Mouse (Mus musculus) left cerebral cortex, adult 11 months (tissue): ENCODE data around the gene Ccdc63.
"Not testable (repeated sequence)": the region's sequence is repeated elsewhere in the genome, so short reads cannot be mapped to it uniquely, and the experiment has no call there.

Experiments
- DNase-seq: peaks from one replicate; pipeline ENCODE4 v3.0.0; 2022; ENCODE audit warnings: low spot score

The Ccdc63 gene

DNA sequence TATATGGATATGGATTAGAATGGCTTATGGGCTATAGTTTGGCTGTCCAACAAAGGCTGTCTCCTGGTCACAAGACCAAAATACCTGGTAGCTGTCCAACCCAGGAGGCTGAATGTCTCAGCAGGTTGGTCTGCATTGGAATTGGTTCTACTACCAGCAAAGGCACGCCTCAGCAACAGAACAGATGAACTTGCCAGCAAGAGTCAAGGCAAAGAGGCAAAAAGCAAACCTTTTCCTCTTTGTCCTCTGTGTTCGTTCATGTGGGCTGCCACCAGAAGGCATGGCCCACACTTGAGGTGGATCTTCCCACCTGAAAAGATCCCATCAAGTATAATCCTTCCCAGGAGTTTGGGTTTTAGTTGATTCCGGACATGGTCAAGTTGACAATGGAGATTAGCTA lies at the start of gene Ccdc63:
Gene Ccdc63 (minus strand): TSS at position 101 of the 400 bp plus-strand sequence.
- no peak for DNase-seq

DNA sequence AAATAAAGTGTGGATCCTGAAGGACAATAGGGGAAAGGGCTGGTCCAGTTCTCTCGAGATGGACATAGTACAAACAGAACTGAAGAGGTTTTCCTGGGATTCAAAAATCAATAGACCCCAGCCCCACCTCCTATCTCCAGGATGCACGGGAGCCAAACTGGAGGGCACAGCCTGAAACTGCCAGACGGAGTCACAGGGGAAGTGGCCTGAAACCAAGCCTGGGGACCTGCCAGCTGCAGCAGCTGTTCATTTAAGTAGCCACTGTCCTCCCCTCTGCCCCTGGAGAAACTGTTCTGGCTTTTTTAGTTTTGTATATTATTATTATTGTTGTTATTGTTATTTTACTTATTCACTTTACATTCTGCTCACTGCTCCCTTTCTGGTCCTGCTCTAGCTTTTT lies 48.5 kb upstream of the Ccdc63 start:
- no peak for DNase-seq

DNA sequence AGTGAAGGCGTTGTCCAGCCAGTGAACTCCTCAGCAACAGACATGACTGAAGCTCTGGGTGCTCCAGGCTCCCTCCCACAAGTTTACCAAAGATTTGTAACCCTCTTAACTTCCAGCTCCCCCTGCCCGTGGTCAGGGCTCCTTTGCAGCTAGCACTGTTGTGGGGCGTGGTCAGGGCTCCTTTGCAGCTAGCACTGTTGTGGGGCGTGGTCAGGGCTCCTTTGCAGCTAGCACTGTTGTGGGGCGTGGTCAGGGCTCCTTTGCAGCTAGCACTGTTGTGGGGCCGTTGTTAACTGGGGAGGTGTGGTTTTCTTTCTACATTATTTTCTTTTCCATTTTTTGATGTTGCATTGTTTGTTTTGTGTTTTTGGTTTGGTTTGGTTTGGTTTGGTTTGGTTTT lies 44.2 kb upstream of the Ccdc63 start:
- not testable (repeated sequence) for DNase-seq

DNA sequence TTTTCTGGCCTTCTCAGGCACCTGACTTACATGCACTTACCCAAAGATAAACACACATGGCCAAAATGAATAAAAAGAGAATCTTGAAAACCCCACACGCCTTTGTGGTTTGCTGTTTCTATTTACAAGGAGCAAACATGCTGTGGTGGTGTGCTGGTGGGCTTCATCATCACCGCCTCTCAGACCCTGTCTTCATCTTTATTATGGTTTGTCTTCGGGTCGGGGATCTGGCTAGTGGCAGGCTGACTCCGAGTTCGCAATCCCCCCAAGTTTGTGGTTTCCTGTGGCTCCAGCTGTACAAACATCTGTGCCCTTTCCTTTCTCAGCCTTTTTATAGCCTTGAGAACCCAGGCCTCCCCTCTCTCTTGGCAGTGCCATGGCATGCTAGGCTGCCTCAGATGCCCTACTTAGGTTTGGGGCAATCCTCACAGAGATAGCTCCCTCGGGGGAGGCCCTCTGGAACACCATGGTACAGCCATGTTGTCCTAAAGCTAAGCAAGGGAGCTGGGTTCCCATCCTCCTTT lies 43.7 kb upstream of the Ccdc63 start:
- no peak for DNase-seq

DNA sequence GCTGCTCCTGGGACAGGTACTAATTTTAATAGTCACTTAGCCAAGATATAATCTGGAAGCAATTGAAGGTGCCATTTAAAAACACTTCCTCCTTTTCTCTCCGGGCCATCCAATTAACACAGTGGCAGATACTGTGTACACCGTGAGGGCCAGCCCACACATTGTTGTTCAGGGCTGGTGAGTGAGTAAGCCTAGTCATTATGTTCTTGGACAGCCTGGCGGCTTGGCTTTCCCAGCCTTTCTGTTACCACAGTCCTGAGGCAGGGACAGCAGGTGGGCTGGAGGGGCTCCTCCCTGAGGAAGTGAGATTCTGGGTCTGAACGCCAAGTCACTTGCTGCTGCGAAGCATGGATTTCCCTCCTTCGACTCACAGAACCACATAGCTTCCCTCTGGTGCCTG lies 39.0 kb upstream of the Ccdc63 start:
- DNase-seq: no peak

DNA sequence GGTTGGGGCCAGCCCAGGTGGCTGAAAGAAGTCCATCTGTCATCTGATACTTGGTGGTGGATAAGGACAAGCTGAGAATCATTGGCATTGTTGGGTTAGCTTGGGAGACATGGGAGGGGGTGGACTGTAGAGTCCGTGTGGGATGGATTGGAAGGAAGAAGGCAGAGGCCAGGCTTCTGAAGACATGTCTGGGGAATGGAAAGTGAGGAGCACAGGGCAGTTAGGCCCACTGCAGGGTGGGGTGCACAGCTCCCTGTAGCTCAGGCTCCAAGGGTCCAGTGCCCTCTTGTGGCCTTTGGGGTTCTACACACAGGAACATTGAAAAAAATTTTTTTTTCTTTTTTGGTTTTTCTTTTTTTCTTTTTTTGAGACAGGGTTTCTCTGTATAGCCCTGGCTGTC lies 35.8 kb upstream of the Ccdc63 start:
- DNase-seq: no peak

DNA sequence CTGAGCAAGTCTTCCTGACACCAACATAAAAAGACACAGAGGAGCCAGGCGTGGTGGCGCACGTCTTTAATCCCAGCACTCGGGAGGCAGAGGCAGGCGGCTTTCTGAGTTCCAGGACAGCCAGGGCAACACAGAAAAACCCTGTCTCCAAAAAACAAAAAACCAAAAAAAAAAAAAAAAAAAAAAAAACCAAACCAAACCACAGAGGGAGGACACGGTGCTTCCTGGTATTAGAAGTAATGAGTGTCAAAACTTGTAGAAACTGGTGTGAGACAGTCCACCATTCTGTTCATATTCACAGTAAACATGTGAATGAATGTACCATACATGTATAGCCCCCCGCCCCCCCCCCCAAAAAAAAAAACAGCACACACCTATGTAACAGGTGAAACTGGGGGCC lies 35.3 kb upstream of the Ccdc63 start:
- DNase-seq: no peak

DNA sequence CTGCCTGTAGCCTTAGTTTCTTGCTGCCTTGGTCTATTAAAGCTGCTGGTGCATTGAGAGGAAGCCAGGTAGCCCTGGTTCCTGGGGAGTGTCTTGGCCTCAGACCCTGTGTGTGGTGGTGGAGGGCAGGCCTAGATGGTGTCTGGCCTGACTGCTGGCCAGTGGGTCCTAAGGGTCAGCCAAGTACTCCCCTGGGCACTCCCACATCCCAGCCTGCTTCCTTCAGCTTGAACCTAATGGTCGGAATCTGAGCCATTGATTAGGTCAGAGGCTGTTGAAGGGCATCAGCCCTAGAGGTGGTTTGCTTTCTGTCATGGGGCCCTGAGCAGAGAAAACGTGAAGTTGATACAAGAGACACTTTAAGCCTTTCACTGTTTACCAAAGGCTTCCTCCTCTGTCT lies 34.8 kb upstream of the Ccdc63 start:
- DNase-seq: no peak

DNA sequence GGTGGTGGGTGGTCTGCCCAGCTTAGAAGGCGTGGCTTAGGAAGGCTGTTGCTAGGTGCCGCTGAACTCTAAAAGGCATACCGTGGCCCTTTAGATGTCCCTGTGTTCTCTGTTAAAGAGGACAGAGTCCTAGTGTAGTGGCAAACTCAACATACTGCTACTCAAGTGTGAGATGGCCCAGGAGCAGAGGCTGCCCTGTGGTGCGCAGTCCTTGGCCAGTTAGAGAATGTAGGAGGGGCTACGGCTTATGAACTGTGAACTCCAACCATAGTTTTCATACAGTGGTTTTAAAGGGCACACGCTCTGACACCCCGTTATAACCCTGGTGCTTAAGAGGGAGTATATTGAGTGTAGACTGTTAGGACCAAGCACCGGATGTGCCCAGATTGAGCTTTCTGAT lies 30.4 kb upstream of the Ccdc63 start:
- DNase-seq: no peak

DNA sequence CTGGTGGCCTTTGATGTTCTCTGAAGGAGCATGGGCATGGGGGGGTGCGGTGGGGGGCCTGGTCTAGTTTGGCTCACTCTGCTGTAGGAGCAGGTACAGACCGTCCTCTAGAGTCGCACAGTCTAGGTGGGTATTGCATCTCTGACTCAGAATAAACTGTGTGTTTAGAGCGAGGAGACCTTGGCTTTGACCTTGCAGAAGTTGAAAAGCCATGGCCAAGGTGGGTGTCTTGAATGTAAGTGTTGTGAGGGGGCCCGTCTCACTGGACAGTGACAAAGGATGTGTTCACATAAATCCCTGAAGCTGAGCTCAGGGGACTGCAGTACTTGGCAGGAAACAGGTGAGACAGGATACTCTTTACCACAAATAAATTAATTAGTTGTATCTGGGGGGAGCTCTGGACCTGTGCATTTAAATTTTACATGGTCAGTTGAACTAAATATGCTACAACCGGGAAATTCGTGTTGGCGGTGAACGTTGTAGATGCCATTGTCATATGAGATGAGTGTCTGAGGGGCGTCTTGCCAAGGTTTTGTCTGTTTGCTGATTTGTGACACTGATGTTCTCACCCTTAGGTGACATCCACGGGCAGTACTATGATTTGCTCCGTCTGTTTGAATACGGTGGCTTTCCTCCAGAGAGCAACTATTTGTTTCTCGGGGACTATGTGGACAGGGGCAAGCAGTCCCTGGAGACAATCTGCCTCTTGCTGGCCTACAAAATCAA lies 27.9 kb upstream of the Ccdc63 start:
- no peak for DNase-seq

DNA sequence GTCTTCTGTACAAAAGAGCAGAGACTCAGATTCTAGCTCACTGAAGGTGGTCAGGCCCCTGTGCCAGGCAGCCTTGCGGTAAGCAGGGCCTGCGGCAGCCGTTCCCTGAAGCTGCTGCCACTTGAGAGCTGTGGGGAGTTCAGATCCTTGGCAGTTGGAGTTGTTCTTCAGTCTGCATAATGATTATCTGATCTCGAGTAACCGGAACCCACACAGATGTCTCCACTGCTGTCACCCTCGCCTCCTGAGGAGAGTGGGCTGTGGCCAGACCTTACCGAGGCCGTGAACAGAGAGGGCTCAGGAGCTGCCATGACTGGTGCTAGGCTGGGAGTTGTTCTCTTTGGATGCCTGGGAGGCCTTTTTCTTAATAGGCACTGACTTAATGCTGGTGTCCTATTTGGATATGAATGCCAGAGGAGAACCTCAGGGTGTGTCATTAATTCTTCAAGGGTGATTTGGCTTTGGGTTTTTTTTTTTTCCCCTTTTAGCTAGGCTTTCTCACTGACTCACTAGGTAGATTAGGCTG lies 26.1 kb upstream of the Ccdc63 start:
- no peak for DNase-seq

DNA sequence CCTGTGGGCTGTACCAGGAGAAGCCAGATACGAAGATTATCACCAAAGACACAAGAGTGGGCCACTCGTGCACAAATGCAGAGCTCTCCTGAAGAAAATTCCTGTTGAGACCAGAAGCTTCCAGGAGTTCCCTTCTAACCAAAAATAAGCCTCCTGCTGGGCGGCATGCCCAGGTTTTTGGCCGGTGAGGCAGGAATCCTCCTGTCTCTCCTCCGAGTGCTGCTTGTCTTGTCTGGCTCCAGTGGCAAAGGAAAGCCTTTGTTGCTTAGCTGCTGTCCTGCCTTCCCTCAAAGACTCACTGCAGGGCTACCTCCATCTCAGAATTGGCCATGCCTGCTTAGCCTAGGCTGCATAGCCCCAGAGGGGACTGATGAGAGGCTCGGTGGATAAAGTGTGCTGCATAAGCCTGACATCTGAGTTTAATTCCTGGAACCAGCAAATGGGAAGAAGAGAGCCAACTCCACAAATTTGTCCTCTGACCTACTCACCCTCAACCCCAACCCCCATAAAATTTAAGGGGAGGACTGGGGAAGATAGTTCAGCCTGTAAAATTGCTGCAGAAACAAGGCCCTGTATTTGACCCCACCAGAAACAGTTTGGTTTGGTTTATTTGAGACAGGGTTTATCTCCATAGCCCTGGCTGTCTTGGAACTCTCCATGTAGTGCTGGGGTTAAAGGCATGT lies 24.8 kb upstream of the Ccdc63 start:
- no peak for DNase-seq

DNA sequence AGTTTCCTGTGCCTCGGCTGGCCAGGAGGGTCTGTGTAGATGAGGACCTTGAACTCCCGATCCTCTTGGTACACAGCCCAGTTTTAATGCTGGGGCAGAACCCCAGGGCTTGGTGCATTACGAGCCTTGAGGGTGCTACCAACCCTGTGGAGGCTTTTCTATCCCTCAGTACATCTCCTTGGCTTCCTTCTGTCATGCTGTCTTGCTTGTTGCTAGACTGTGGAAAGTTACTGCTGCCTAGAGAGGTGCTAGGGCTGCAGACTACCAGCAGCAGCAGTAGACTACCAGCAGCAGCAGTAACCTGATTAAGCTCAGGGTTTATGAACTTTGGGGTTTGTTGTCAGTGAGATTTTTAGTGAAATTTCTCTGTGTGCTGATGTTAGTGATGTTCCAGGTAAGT lies 23.4 kb upstream of the Ccdc63 start:
- DNase-seq: no peak

DNA sequence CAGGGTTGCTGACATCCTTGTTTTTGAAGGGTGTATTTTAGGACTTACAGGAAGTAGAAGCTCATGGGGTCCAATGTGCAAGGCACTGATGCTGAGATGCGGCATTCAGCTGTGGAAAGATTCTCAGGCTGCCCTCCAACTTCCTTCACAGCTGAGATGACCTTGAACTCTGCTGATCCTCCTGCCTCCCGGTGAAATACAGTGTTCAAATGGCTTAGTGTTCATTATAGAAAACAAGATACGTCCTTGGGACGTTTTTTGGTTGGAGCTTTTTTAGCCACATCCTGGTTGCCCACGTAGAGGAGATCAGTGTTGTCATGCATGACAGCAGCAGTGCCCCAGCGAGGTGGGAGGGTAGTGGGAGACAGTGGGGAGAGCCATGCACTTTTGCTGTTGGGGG lies 22.6 kb upstream of the Ccdc63 start:
- no peak for DNase-seq

DNA sequence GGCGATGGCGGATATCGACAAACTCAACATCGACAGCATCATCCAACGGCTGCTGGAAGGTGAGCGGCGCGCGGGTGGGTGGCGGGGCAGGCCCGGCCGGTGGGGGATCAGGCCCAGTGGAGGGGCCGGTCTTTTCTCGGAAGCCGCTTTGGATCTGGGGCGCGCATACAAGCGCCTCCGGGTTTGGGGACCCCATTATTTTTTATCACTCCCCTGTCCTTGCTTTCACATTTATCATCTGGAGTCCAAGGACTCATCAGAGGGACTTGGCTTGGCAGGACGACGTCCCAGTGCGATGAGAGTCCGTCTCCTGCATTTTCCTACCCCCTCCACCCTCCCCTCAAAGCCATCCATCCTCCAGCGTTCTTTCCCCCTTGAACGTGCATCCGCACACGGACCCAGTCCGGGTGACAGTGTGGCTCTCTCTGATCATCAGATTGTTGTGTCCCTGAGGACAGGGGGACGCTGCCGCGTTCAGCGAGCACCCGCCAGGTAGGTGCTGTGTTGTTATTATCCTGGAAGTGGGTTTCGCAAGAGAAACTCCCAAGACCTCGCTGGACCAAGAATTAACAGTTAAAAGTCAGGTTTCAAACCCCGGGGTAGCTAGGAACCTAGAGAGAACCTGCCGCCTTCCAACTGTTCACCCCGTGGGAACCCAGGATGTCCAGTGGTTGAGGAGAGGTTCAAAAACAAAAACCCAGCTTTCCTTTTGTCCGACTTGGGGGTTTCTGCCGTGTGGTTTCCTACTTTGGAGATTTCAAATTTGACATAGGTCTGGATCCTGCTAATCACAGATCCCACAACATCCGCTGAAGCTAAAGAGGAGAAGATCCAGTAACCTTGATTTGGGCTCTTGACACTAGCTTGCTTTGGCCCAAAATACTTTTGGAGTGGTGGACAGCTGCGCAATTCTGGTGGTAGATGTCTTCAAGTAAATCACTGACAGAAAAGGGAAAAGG lies 18.2 kb upstream of the Ccdc63 start:
- DNase-seq: no peak

DNA sequence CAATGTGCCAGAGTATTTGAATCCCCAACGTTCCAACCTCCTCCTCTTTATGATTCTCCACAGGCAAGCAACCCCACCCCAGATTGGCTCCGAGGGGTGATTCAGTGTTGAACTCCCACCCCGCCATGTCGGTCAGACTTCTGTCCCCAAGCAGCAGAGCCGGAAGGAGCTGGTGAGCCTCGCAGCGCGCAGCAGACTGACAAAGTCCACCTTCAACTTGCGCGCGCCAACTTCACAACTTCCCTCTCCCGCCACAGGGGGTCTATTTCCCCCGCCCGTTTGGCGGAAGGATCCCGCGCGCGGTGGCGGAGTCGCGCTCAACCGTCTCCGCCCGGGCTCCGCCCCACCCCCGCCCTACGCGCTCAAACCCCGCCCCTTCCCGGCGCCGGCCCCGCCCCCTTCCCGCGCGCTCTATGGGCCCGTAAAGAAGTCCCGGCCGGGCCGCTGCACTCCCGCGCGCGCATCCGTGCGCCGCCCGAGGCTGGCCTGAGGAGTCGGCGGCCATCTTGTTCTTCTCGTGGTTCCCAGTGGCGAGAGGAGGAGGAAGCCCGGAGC lies 17.3 kb upstream of the Ccdc63 start, which contains the start of gene Ppp1cc:
Gene Ppp1cc (plus strand): TSS at position 452 of the 555 bp plus-strand sequence.
- DNase-seq: peak; percentile 79

DNA sequence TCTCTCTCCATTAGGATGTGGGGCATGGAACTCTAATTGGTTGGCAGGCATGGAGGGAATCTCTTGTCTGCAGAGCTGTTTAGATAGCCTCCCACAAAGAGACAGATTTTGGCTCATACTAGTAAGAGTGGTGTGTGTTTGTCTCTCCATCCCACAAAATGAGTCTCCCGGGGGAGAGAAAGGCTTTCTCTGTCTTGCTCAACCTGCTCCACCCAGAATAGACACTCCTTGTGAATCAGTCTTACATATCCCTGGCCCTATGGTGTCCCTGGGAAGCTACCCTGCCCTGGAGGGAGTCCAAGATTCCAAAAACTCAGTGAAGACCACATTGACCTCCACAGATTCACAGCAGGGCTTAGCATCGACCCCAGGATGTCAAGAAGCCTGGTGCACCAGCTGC lies 15.9 kb upstream of the Ccdc63 start:
- DNase-seq: no peak

DNA sequence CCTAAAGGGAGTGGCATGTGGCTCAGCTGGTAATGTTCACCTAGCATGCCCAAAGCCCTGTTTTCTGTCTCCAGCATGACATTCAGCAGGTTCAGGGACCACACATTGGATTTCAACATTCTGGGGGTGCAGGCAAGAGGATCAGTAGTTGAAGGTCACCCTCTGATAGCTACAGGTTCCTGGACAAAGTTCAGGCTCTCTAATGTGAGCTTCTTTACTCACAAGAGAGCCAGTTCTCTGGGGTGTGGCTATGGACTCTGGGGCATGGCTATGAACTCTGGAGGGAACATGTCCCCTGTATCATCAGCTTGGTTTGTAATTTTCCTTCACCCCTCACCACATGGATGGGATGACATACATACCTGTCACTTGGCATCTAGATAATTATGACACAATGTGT lies 15.0 kb upstream of the Ccdc63 start:
- no peak for DNase-seq

DNA sequence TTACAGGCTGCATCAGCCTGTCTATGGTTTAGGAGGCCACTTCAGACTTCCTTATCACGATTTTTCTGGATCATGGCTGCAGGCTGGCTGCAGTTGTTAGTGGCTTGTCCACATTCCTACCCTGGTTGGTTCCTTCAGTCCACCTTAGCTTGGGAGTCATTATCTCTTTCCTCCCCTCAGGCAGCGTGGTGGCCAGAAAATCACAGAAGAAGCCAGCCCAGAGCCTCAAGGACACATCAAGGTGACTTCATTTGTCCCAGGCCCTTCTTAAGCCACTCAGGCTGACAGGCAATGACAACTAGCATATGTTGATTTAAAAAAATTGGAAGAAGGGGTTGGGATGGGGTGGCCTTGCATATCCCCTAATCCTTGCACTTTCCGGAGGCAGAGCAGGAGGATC lies 14.2 kb upstream of the Ccdc63 start:
- no peak for DNase-seq

DNA sequence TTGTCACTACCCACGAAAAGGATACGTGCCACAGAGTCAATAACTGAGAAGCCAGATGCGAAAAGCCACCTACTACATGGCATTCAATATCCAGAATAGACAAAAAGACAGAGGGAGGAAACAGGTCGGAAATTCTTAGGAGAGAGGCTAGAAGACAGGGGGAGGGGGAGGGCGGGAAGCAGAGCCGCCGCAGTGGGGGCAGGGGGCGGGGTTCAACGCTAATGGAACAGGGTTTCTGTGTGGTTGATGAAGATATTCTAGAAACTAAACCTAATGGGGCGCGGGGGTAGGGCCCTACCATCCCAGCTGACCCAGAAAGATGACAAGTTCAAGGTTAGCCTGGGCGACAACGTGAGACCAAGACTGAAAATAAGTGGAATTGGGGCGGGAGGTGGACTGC lies 13.4 kb upstream of the Ccdc63 start:
- DNase-seq: no peak

DNA sequence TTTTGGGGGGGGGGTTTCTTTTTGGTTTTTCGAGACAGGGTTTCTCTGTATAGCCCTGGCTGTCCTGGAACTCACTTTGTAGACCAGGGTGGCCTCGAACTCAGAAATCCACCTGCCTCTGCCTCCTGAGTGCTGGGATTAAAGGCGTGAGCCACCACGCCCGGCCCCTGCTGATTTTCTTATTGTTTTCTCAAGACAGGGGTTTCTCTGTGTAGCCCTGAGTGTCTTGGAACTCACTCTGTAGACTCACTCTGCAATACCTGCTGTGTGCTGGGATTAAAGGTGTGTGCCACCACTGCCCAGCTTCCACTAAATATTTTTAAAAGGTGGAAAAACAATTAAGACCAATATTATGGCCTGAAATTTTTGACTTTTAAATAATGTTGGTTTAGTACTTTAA lies 11.9 kb upstream of the Ccdc63 start:
- not testable (repeated sequence) for DNase-seq

DNA sequence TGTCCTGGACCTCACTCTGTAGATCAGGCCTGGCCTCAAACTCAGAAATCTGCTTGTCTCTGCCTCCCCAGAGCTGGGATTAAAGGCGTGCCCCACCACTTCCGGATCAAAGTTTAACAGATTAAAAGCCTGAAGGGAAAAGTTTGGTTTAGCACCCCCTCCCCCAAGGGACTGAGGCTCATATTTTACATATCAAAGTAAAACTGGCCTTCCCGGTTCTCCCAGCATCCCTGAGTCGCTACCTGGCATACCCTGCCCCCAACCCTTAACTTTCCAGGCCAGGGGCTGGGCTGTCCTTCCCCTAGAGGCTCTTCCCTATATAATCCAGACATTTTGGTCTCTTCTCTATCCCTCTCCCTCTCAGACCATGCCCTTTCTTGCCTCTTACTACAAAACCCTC lies 8.6 kb upstream of the Ccdc63 start:
- no peak for DNase-seq
